Mouse (Mus musculus): Measurements from ENCODE around the gene Nfkb2.

DNA sequence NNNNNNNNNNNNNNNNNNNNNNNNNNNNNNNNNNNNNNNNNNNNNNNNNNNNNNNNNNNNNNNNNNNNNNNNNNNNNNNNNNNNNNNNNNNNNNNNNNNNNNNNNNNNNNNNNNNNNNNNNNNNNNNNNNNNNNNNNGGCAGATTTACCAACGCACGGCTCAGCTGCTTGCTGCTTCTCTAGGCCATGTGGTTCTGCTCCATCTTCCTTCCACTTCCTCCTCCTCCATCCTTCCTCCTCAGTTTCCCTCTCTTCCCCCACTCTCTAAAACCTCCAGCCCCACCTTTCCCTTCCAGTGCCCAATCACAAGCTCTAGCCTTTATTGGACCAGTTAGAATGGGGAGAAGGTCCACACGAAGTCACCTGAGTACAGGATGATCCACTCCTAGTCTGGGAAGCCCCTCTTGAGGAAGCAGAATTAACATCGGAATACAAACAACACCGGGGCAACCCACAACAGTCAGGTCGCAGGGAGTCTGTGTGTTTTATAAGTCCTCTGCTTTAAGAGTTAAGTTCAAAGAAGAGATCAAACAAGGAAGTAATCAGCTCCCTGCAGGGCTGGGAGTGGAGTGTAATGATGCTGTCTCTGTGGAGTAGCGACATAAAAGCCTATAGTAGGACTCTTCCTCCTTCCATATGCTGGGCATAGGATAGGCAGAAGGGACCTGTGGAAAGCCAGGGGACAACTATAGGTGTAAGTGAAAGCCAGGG, 40.7 kb downstream of the Nfkb2 start:
- TF ChIP-seq CTCF (IDR thresholded peaks at IDR 0.05; ENCODE audit: extremely low read depth, insufficient read depth, low read length) (no peak), POLR2A (IDR thresholded peaks at IDR 0.05; ENCODE audit: extremely low read depth, insufficient read depth, low read length) (no peak)

Measured in cortical plate, adult 2 months (tissue).